Mouse (Mus musculus) hematopoietic stem cell, adult 5-6 weeks (primary cell): ENCODE measurements around the gene Pla2g4e. TPM values are rescaled to one million over a fixed set of nuclear protein-coding genes. Genes with fewer than 3 reads are reported as not detected.

Source experiments
- ATAC-seq, 2 experiments: fragments of 125-278 bp in 1 of 2; replicated peaks in 1 of 2; 2 replicates each; pipeline ENCODE4 v1.8.0; 2016 to 2017; ENCODE audit warnings: inconsistent platforms in 2 of 2, mild to moderate bottlenecking in 2 of 2, moderate number of reproducible peaks in 2 of 2, low read depth in 1 of 2, moderate TSS enrichment in 1 of 2; ENCODE audit not compliant: low FRiP score in 2 of 2, poor library complexity in 2 of 2, severe bottlenecking in 2 of 2, insufficient read depth in 1 of 2, low TSS enrichment in 1 of 2
- total RNA-seq: library from RNA; stranded (forward); fragments of 172-1452, 232-1000 nt; gene quantifications from 2 replicates; pipeline ENCODE4 v1.2.3, GENCODE M21; 2017

The Pla2g4e gene
- total RNA-seq, 1 experiment from 2014 or later: not detected

DNA sequence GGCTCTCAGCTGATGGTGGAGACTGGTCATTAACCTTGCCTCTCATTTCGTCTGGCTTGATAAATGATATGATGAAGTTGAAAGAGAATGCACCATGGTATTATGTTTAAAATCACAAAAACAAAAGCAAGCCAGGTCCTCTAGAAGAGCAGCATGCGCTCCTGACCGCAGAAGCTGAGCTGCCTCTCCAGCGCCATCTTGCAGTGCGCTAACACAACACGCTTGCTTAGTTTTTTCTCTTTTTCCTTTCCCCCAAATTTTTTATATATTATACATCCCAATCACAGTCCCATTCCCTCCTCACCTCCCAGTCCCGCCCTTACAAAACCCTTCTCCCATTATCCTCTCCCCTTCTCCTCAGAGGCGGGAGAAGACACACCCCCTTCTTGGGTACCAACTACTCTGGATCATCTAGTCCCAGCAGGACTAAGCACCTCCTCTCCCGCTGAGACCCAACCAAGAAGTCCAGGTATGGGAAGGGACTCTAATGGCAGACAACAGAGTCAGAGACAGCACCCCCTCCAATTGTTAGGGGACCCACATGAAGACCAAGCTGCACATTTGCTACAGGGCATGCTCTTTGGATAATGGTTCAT lies 384 bp upstream of the Pla2g4e start:
- peak in 1 of 2 experiments; percentile 67; a peak in 2 of 4 replicates for ATAC-seq

DNA sequence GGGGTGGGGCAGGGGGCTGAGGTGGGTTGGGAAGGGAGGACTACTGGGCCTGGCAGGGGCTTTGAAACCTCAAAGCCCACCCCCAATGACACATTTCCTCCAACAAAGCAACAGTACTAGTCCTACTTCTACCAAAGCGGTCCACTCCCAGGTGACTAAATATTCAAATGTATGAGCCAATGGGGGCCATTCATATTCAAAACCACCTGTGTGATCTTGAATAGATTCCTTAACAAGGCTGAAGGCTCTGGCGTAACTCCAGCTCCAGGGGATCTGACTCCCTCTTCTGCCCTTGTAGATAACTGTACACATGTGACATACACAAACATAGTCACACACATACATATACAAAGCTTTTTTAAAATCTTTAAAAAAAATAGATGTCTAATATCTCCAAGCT lies 1.1 kb downstream of the Pla2g4e start:
- no peak for ATAC-seq

DNA sequence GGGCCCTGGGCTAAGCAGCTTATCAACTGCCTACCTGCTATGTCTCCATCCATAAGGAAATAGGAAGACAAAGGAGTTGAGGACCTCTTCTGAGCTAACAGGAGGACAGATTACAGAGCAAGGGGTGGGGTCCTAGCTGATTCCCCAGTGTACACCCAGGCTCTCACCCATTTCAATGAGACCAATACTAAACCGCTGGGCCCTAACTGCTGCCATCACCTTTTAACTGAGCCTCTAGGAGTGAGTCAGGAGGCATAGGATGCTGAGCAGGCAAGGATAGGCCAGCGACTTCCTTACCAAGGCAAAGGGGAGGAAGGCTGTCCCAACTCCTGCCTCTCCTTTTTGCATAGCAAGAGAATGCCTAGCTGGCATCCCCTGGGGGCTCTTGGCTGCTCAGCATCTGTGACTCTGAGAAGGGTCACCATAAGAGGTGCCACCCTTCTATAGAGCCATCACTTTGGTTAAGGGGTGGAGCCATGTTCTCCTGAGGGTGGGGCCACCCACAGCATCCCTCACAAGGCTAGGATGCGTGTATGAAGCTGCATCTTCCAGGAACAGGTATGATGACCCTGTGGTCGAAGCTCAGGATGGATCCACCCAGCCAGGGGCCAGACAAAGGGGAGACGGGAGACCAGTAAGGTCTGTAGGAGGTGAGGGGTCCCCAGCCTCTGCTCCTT lies 2.2 kb downstream of the Pla2g4e start:
- ATAC-seq: no peak

DNA sequence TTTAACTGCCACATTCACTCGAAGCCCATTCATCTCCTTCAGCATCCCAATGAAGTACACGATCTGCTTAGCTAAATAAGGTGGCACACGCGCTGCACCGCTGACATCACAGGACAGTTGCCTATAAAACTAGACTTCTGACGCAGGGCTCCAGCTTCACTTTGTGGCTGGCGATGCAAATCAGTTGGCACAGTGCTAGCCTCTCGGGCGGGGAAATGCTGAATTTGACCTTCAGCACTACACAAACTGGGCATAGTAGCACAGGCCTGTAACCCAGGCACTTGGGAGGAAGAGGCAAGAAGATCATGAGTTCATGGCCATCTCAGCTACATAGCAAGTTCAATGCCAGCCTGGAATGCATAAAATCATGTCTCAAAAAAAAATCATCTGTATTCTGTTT lies 6.4 kb downstream of the Pla2g4e start:
- ATAC-seq: 0 out of 4 replicates have a peak, but pooled peaks of 1 of the 2 experiments have one; percentile 12

DNA sequence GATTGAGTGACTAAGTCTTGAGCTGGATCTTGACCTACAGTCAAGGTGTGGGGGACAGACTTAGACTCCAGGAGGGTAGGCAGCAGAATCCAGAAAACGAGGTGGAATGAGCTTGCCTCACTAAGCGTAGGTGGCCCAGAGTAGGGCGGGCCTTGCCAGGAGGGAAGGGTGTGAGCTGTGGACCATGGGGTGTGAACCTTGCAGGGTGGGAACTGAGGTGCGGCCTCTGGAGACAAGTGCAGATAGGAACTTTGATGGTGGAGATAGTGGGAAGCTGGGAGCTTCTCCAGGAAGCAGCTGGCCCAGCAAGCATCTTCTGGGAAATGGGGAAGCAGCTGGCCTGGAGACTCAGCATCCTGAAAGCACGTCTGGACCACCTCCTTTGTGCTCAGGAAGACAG lies 7.4 kb downstream of the Pla2g4e start:
- no peak for ATAC-seq

DNA sequence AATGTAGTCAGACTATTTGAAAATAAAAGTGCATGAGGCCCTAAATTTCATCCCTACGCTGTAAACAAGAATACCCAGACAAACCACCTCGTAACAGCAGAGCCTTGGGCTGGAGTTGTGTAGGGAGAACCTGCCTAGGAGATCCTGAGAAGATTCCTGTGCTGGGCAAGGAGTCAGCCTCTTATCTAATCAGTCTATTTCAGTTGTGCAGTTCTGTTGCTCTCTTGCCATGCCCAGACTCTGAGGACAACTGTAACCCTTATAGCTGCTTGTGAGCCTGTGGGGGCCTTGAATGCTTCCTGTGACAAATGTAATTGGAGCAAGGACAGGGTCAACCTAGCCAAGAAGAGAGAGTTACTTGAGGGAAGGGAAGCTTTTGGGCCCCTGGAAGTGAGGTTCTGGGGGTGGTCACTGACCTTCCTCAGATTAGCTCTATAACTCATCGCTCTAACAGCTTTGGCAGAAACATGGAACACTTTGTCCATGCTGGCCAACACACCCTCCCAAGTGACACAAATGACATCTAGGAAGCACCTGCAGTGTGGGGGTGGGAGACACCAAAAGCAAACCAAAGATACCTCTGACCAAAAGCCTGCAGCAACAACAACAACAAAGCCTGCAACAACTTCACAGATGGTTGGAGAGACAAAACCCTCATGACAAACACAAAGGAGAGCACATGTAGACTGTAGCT lies 9.0 kb downstream of the Pla2g4e start:
- no peak for ATAC-seq

DNA sequence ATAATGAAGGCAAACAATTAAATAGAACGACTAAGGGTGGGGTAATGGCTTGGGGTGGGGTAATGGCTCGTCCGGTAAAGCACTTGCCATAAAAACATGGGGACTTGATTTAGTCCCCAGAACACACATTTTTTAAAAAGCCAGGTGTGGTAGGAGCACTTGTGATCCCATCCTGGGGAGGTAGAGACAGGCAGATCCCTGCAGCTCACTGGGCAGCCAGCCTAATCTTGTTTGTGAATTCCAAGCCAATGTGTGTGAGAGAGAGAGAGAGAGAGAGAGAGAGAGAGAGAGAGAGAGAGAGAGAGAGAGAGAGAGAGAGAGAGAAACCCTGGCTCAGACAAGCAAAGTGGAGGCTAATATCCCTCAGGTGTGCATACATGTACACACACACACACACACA lies 9.8 kb downstream of the Pla2g4e start:
- ATAC-seq: no peak

DNA sequence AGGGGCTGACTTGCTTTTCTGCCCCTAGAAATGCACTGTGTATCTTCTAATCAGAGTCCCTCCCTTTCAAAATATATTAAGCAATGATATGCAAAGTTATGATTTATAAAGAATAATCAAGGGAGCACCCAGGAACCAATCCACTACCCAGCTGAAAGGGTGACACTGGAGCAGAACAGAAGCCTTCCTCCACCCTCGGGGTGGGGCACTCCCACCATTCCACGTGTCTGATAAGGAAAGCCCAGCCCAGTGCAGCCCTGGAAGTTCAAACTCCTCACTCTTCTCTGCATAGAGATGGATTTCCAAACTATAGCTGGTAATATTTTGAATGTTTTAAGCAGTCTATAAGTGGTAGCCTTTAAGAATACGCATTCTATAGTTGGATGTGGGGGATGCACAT lies 13.5 kb downstream of the Pla2g4e start:
- no peak for ATAC-seq

DNA sequence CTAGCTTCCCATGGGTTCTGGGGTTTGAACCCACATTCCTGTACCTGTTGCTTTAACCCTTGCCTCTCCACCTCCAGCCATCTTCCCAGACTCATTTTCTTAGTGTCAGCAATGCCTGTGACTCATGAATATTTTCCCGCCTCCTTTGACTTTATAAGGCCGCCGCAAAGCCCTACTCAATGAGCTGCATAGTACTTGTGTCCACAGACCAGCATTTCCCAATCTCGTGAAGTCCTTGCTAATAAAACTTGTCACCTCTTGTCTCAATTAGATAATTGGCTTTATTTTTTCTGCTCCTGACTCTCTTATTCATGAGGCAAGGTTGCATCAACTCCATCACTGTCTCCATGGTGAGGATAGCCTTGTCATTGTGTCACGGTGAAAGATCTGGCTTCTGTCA lies 30.5 kb downstream of the Pla2g4e start:
- ATAC-seq: no peak

DNA sequence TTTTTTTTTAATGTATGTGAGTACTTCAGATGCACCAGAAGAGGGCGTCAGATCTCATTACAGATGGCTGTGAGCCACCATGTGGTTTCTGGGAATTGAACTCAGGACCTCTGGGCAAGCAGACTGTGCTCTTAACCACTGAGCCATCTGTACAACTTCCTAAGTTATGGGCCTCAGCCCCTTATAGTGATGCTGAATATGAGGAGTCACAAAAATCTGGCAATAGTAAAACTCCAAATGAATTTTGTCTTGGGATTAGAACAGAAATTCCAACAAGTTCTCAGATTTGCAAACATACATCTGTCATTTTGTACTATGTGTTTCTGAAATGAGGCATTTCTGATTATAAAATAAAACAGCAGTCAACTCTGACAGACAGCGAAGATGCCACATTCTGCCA lies 33.7 kb downstream of the Pla2g4e start:
- no peak for ATAC-seq

DNA sequence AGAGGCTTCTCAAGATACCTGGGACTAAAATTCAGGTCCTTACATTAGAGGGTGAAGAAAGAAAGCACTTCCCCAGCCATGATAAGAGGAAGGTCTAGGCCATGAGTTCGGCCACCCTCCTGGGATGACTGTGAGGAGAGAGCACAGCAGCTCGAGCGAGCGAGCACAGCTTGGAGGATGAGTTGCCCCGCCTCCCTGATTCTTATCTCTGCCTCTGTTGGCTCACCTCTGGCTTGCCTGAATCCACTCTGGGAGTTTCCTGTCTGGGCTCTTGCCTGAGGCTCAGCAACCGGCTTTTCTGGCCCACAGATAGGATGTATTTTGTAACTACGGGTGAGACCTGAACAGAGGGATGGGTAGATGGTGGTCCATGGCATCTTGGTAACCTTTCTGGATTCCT lies 37.2 kb downstream of the Pla2g4e start:
- ATAC-seq: no peak

DNA sequence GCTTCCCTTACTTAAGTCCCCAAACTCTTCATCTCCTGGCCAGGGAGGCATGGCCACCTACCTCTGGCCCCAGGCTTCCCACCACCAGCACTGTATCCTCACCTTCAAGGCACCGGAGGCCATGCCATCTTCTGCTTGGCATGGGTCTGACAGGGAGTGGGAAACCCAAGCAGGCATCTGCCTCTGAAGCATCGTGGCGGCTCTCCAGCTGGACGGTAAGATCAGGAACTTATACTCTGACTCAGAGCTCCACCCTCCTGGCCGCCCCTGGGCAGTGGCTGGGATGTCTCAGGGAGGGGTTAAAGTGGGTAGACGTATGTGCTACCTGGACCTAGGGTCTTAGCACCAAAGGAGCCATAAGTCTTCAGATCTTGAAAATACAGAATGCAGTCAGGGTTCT lies 38.1 kb downstream of the Pla2g4e start:
- no peak for ATAC-seq

DNA sequence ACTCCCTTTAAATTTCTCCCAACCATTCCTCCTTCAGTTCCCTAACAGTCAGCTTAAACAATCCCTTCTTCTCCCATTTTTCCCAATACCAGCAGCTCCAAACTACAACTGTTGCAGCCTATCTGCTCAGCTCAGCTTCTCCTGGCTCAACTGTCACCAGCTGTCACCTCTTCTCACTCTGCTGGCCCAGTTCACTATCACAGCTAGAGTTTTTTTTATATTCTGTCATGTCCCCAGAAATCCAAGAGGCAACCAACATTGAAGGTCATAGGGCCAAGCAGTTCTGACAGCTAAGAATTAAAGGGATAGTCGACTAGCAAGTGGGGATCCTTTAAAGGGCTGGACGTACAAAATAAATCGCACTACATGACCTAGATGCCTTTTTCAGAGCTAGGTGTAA lies 41.4 kb downstream of the Pla2g4e start:
- ATAC-seq: no peak

DNA sequence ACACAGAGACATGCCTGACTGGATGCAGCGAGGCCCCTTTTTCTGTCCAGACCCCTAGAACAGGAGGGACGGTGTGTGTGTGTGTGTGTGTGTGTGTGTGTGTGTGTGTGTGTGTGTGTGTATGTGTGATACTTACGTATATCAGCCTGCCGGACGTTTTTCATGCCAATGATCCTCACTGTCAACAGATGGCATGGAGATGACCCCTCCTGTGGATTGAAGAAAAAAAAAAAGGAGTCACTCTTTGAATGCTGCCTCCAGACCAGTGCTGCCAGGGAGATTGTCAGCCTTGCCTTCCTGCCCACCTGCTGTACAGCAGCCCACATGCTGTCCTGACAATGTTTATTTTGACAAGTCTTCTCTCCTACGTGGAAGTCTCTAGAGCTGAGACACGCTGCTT lies 45.1 kb downstream of the Pla2g4e start:
- ATAC-seq: no peak

DNA sequence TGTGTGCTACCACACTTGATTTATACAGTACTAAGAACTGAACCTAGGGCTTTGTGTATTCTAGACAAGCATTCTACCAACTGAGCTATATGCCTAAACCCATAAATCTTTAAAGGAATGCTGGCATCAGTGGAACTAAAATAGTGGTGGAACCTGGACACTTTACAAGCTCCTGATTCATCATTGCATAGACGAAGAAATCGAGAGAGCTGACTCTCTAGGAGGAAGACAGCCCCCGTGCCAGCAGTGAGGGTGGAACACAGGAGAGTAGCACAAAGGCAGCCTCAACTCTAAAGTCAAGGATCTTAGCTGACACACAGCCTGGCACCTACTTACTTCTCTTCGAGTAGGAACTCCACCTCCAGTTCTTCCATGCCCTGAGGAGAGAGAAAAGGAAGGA lies 57.0 kb downstream of the Pla2g4e start:
- ATAC-seq: no peak

DNA sequence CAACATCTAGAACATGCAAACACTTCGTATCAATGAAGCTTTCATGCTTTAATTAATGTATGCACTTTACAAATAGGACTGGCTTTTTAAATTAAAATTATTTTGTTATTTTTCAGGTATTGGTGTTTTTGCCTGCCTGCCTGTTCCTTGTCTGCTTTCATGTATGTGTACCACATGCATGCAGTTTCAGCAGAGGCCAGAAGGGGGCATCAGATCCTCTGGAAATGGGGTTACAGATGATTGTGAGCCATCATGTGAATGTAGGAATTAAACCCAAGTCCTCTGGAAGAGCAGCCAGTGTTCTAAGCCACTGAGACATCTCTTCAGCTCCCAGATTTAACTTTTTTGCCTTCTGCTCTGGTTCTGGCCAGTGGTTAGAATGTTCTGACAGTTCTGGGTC lies 57.6 kb downstream of the Pla2g4e start:
- ATAC-seq: no peak

DNA sequence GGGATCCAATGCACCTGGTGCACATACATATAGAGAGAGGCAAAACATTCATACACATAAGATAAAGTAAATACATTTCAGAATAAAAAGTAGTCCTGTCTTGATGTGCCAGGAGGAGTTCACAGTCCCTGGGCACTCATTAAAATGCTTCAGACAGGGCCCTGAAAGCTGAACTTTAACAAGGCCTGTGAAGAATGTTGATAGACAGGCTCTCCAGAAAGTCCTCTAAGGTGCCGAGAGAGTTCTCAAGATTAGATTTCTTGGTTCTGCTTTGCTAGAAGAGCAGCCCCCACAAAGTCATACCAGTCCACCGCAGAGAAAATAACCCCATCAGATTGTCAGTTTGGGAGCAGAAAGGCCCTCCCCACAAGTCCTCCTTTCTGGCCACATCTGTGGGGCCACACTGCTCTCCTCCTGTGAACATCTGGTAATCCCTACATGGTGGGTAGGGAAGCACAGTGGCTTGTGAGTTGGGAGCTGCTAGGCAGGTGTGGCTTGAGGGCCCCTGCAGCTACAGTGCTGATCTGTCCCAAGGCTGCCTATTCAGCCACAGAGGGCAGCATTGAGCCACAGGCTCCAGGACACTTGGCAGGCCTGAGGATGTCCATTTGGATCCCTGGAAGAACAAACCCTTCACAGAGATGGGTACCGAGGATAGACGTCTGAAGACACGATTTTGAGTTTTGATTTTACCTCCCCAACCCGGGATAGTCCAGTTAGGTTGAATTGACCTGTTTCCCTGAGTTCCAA lies 59.4 kb downstream of the Pla2g4e start:
- ATAC-seq: no peak

DNA sequence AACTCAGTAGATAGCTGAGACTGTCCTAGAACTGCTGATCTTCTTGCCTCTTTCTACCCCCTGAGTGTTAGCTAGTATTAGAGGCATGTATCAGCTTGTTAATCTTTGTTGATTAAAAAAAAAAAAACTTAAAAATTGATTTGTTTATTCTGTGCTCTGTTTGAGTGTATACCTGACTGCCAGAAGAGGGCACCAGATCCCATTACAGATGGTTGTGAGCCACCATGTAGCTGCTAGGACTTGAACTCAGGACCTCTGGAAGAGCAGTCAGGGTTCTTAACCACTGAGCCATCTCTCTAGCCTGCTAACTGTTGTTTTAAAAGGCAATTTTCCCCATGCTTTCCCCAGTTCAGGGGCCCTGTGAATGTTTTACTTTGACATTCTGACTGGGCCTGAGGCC lies 66.2 kb downstream of the Pla2g4e start:
- ATAC-seq: no peak
